Mouse (Mus musculus) forebrain, postnatal 0 days (tissue): ENCODE results near the gene Pidd1. TPM values are rescaled to one million over a fixed set of nuclear protein-coding genes. Genes with fewer than 3 reads are reported as not detected.

Source experiments
- ATAC-seq: fragments of 200-750 bp; cut with Nextera tagmentation; 2 replicates; pipeline ENCODE4 v1.8.0; 2017; ENCODE audit warnings: mild to moderate bottlenecking, moderate library complexity
- DNase-seq: peaks from one replicate; pipeline ENCODE4 v3.0.0-alpha.2; 2015
- H3K27ac ChIP-seq: fragments of 300-500 bp; sonication (generic); 2 replicates; pipeline ENCODE4 v1.5.1; 2014; ENCODE audit warnings: low read depth, mild to moderate bottlenecking, antibody characterized with exemption, low read length, moderate library complexity, mixed read lengths
- H3K27me3 ChIP-seq: fragments of 300-500 bp; sonication (generic); 2 replicates; pipeline ENCODE4 v1.6.1; 2014; ENCODE audit warnings: mild to moderate bottlenecking, low read length, mixed read lengths; ENCODE audit not compliant: insufficient read depth
- H3K36me3 ChIP-seq: fragments of 300-500 bp; sonication (generic); 2 replicates; pipeline ENCODE4 v1.6.1; 2014; ENCODE audit warnings: mild to moderate bottlenecking, moderate library complexity; ENCODE audit not compliant: insufficient read depth
- H3K4me1 ChIP-seq: fragments of 300-500 bp; sonication (generic); 2 replicates; pipeline ENCODE4 v1.6.1; 2014; ENCODE audit warnings: antibody characterized with exemption; ENCODE audit not compliant: insufficient read depth
- H3K4me2 ChIP-seq: fragments of 300-500 bp; sonication (generic); 2 replicates; pipeline ENCODE4 v1.6.1; 2014; ENCODE audit warnings: low read depth, mild to moderate bottlenecking, moderate library complexity
- H3K4me3 ChIP-seq: fragments of 300-500 bp; sonication (generic); 2 replicates; pipeline ENCODE4 v1.5.1; 2014; ENCODE audit warnings: low read depth, low read length, mixed read lengths
- H3K9ac ChIP-seq: fragments of 300-500 bp; sonication (generic); 2 replicates; pipeline ENCODE4 v1.6.1; 2014; ENCODE audit warnings: mild to moderate bottlenecking
- H3K9me3 ChIP-seq: fragments of 300-500 bp; sonication (generic); 2 replicates; pipeline ENCODE4 v1.6.1; 2016; ENCODE audit warnings: low read length
- CTCF ChIP-seq: sonication (generic); IDR thresholded peaks from 2 replicates; pipeline ENCODE4 v1.5.1; 2016; ENCODE audit warnings: antibody characterized with exemption, control low read depth, low read depth
- WGBS: fragments of 180-500 bp; shearing (Covaris S2); extraction: QIAGEN DNeasy Blood & Tissue Kit; methylation state at CpG from one replicate; pipeline ENCODE4 v1.1.7; 2014; 5-methylcytosine and 5-hydroxymethylcytosine counted together
- polyA plus RNA-seq: library from polyadenylated mRNA; unstranded; fragments of >200 nt; fragmentation: Nextera tagmentation; extraction: Ambion mirVana; gene quantifications from 2 replicates; pipeline ENCODE4 v1.2.1, GENCODE M21; 2015
- total RNA-seq: library from RNA; depleted of rRNA; stranded (reverse); fragments of >200 nt; gene quantifications from 2 replicates; pipeline ENCODE4 v1.2.3, GENCODE M21; 2014

The Pidd1 gene
- total and polyA plus RNA-seq, 2 experiments from 2014 or later: 2.0 to 2.3 TPM

GRCm38 (mm10) chr7:141440613-141441012 is 3.2 kb downstream of the Pidd1 start:
- Histone ChIP-seq H3K4me1 (peaks cover 18% of the 10 kb centered on the region), H3K9me3 (no peaks in the 10 kb centered on the region), H3K27me3 (no peaks in the 10 kb centered on the region), H3K4me2 (no peak overlapping the region), H3K4me3 (no peak overlapping the region), H3K36me3 (peaks cover 6% of the 10 kb centered on the region), H3K27ac (no peak overlapping the region), H3K9ac (no peak overlapping the region)
- peak; percentile 68 for TF ChIP-seq CTCF
- ATAC-seq: no peak
- DNase-seq: peak; percentile 35
- WGBS: 28% methylated on average over 6 of the region's 6 CpGs

DNA sequence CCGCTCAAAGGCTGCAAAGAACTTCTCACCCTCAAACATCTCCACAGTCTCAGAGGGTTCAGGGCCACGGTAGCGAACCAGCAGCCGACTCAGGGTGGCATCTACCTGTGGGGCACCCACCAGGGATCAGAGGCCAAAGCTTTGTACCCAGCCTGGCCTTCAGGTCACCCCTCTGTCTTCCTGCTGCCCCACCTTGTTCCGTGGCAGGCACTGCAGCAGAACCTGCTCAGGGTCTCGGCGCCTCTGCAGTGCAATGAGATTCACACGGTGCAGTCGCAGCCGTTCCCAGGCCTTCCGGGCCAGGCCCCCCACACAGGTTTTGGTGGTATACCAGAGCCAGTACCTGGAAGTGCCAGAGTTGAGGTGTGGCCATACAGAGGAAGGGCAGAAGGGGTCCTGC is 4.0 kb downstream of the Pidd1 start:
- no peak overlapping the region for H3K27ac ChIP-seq
- H3K36me3 ChIP-seq: peaks cover 6% of the 10 kb centered on the region
- no peak for TF ChIP-seq CTCF
- no peak for ATAC-seq
- 94% methylated on average over 11 of the region's 11 CpGs for WGBS
- no peak overlapping the region for H3K4me3 ChIP-seq
- H3K4me1 ChIP-seq: peaks cover 21% of the 10 kb centered on the region
- DNase-seq: no peak
- H3K27me3 ChIP-seq: no peaks in the 10 kb centered on the region
- no peak overlapping the region for H3K4me2 ChIP-seq
- H3K9me3 ChIP-seq: no peaks in the 10 kb centered on the region
- no peak overlapping the region for H3K9ac ChIP-seq

DNA sequence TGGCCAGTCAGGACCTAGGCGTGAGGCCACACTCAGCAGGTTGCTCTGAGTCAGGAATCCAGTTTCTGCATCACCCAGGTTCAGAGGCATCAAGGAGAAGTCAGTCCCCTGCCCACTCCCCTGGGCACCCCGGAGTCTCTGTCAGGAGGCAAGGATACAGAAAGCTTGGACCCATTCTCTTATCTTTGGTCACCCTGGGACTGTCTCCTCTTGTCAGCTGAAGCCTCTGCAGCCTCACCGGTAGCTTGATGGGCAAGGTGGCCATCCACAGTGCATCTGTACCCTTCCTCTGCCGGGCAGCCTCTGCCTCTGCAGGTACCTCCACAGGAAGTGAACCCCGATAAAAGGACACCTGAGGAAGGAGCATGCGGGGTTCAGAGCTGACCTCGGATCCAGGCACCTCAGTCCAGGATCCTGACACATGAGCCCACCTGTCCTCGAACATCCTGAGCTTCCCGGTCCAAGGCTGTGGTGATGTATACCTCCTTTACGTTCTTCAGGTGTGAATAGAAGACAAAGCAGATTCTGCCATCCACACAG is 4.6 kb downstream of the Pidd1 start:
- no peaks in the 10 kb centered on the region for H3K9me3 ChIP-seq
- no peak overlapping the region for H3K9ac ChIP-seq
- 94% methylated on average over 10 of the region's 10 CpGs for WGBS
- peaks cover 6% of the 10 kb centered on the region for H3K36me3 ChIP-seq
- no peaks in the 10 kb centered on the region for H3K27me3 ChIP-seq
- H3K27ac ChIP-seq: no peak overlapping the region
- no peak overlapping the region for H3K4me2 ChIP-seq
- ATAC-seq (no peak), DNase-seq (no peak)
- H3K4me1 ChIP-seq: peaks cover 24% of the 10 kb centered on the region
- no peak for TF ChIP-seq CTCF
- H3K4me3 ChIP-seq: no peak overlapping the region

DNA sequence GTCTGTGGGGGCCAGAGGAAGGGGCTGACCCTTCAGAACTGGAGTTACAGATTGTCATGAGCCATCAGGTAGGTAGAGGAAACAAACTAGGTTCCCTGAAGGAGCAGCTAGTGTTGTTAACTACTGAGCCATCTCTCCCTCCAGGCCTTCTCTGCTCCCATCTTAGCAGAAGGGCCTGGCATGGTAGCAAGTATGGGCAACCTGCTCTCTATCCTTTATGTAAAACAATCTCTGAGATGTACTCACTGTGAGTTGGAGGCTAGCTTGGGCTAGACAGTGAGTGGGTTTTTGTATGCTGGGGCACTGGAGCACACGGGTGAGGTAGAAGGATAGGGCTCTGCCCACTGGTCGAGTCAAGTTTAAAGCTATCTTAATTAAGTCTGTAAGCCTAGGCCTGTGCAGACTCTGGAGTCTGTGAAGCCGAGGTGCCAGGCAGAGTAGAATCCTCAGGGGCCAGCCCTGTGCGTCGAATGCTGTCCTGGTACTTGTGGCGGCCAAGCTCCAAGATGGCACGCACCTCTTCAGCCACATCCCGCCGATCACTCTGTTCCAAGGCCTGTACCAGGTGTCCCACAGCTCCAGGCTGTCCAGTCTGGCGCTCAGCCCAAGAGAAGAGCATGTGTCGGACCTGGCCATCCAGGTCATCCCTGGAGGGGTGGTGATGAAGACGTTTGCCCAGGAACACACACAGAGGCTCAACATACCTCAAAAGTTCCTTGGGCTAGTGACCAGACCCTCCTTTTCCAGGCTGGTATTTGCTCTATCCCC is 5.4 kb downstream of the Pidd1 start:
- TF ChIP-seq CTCF: no peak
- ATAC-seq (no peak), DNase-seq (no peak)
- Histone ChIP-seq H3K4me2 (no peak overlapping the region; the same call in 1 of the 2 replicates), H3K27me3 (no peaks in the 10 kb centered on the region), H3K36me3 (peaks cover 11% of the 10 kb centered on the region), H3K9ac (no peak overlapping the region), H3K27ac (peak overlapping the region; percentile 86; the same call in 1 of the 2 replicates), H3K4me1 (peaks cover 30% of the 10 kb centered on the region), H3K9me3 (no peaks in the 10 kb centered on the region), H3K4me3 (no peak overlapping the region)
- WGBS: 93% methylated on average over 12 of the region's 12 CpGs

DNA sequence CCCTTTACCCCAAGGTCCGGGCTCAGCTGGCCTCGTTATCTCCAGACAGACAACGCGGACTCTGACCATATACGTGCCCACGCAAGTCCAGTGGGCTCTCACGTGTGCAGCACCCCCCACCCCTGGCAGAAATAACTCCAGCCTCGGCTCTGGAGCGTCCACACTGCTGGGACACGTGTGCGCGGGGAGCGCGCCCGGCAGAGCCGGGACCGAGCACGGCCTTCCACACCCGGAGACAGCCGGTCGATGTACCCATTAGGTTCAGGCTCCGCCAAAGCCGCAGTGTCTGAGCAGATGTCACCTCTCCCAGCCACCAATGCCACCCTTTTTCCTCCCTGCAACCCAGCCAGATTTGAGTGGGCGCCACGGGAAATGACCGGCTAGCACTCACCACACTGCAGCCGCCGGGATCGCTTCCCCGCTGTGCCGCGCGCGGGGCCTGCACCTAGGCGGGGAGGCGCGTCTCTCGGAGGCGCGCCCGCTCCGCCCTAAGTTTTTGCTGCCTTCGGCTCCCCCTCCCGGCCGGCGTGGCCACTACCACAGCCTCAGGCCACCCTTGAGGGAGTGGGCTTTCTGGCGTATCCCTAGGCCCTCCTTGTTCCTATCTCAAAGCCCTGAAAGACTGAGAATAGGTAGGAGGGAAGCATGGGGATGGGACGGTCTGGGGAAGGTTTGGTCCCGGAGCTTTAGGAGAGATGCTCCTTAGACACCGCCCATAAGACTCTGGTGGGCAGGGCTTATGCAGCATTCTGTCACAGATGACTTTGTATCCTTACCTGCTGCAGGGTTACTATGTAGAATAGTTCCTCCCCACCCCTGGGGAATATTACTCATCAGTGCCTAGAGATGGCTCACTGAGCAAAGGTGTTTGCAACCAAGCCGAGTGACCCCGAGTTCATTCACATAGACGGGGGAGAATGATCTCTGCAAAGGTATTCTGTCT is 6.4 kb downstream of the Pidd1 start, which contains the start of gene Slc25a22:
Slc25a22 (minus strand) TSS at position 715 of the 943 bp plus-strand sequence.
- ATAC-seq: peak; percentile 91
- H3K9ac ChIP-seq: peak within 1 kb of the TSS; percentile 87
- H3K9me3 ChIP-seq: no peaks in the 10 kb centered on the region
- peak; percentile 81 for TF ChIP-seq CTCF
- peak; percentile 93 for DNase-seq
- 7% methylated on average over 53 of the region's 53 CpGs for WGBS
- H3K27ac ChIP-seq: peak within 1 kb of the TSS; percentile 86
- H3K27me3 ChIP-seq: no peaks in the 10 kb centered on the region
- H3K4me2 ChIP-seq: peak within 1 kb of the TSS; percentile 93
- peak within 1 kb of the TSS; percentile 70 for H3K4me3 ChIP-seq
- H3K36me3 ChIP-seq: peaks cover 20% of the 10 kb centered on the region
- peaks cover 31% of the 10 kb centered on the region for H3K4me1 ChIP-seq

DNA sequence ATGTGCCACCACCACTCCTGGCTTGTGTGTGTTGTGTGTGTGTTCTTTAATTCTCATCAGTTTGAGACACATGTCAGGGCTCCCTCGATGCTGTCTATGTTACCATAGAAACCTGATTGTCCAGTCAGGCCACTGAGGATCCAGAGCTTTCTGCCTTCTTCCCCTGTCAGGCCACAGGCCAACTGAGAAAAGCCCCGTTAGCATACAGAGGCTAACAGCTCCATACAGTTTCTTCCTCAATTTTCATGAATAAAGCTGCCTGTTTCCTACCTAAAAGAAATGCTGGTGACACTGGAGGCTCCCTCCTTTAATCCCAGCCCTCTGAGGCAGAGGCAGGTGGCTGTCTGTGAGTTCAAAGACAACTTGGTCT is 7.3 kb downstream of the Pidd1 start:
- Histone ChIP-seq H3K4me1 (peaks cover 31% of the 10 kb centered on the region), H3K9me3 (no peaks in the 10 kb centered on the region), H3K9ac (peak overlapping the region; percentile 87), H3K27me3 (no peaks in the 10 kb centered on the region), H3K27ac (peak overlapping the region; percentile 86; the same call in 1 of the 2 replicates), H3K4me2 (peak overlapping the region; percentile 93), H3K4me3 (peak overlapping the region; percentile 70), H3K36me3 (peaks cover 30% of the 10 kb centered on the region)
- ATAC-seq (no peak), DNase-seq (no peak)
- WGBS: 43% methylated on average over 2 of the region's 2 CpGs
- TF ChIP-seq CTCF: no peak
